Mouse (Mus musculus): ENCODE measurements around the gene Edf1. TPM values are rescaled to one million over a fixed set of nuclear protein-coding genes. Genes with fewer than 3 reads are reported as not detected.

Gene Edf1
- polyA plus RNA-seq, 1 experiment from 2014 or later = 387 TPM

DNA sequence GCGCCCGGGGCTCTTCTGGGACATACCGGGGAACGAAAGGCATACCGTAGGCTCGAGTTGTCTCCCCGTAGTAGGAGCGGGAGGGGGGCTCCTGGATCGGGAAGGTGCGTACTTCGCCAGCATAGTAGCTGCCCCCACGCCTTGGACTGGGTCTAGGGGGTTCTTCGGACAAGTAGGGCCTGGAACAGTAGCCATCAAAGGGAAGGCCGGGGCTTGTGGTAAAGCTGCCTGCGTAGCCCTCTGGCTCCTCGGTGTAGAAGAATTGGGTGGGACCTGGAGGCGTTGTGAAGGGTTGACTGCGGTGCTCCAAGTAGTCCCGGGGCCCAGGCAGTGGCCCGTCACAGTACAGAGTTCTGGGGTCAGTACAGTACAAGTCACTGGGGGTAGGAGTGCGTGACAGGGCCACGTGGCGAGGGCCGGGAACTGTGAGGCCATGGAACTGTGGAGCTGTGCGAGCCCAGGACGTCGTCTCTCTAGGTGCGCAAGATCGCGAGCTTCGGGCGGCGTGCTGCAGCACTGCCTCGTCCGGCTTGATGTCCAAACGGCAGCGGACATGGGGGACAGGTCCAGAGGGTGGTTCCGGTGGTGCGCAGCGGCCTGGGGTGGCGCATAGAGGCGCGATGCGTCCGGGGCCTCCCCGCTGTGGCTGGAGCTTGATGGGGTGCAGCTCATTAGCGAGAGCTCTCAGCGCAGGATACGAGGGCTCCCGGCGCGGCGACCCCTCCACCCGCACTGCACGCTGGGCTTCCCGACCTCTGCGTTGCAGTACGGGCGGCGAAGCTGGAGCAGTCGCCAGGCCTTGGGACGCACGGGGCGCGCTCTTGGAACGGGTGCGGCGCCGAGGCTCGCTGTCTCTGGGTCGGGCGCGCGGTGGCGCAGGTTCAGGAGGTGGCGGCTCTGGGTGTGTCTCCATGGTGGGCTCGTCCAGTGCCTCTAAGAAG lies 21.4 kb downstream of the Edf1 start:
- Histone ChIP-seq H3K36me3 (peaks cover 13% of the 10 kb centered on the region), H3K4me2 (replicated peaks) (peak overlapping the region; percentile 24), H3K27me3 (peaks cover 58% of the 10 kb centered on the region), H3K4me3 (replicated peaks) (peak overlapping the region; percentile 16), H3K4me1 (replicated peaks) (peaks cover 75% of the 10 kb centered on the region), H3K9ac (replicated peaks) (peak overlapping the region; percentile 8), H3K9me3 (no peaks in the 10 kb centered on the region), H3K27ac (no peak overlapping the region)
- no peak for ATAC-seq
- WGBS = 6% methylated on average over 77 of the region's 77 CpGs

DNA sequence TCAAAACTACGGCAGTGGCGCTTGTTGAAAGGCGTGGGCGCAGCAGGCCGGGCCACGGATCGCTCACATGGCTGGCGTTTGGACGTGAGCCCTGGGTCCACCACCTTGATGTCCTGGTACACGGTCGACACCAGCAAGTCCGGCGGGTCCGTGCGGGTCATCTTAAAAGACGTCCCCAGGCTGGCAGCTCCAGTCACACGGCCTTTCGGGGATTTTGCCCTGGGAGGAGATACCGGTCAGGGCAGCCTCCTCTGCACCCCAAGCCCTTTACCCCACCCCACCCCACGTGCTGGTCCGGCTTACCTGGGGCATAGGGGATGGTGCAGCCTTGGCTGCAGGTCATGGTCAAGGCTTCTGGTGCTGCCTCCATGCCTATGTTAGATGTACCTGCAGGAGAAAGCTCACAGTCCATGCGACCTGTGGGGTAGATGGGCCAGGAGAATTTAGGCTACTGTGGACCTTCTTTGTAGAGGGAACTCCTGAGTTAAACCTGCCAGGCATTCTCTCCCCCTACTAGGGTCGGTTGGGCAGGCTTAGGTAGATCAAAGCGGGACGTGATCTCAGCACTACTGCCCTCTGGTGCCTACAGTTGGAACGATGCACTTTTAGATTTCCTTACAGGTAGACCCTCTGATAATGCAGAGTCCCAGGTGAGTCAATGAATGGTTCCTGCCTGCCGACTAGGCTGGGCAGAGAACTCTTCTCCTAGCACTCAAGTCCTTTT lies 22.3 kb downstream of the Edf1 start:
- Histone ChIP-seq H3K9me3 (no peaks in the 10 kb centered on the region), H3K9ac (replicated peaks) (0 out of 2 replicates have a peak overlapping the region, but pooled peaks have one; percentile 8), H3K36me3 (peaks cover 21% of the 10 kb centered on the region), H3K27me3 (peaks cover 58% of the 10 kb centered on the region), H3K4me3 (replicated peaks) (peak overlapping the region; percentile 53), H3K4me2 (replicated peaks) (peak overlapping the region; percentile 75), H3K27ac (no peak overlapping the region), H3K4me1 (replicated peaks) (peaks cover 73% of the 10 kb centered on the region)
- WGBS = 10% methylated on average over 27 of the region's 27 CpGs
- ATAC-seq = no peak

DNA sequence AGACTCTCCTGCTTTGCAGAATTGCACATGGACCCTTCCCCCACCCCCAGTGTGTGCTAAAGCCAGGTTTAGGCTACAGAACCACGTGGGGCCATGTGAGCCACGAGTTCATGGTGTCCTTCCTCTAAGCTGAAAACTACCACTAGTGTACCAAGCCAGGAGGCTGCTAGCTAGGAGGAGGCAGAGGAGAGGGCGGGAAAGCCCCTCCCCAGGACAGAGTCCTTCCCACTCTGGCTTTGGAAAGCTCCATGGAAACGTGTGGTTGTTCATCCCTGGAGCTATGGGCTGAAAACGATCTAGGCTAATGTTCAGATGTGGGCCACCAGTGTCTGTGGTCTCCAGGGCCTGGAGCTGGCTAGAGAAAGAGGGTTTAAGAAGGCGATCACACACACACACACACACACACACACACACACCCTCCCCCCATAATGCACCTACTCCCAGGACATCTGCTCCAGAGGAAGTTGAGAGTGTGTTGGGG lies 23.0 kb downstream of the Edf1 start:
- Histone ChIP-seq H3K36me3 (peaks cover 28% of the 10 kb centered on the region), H3K9ac (replicated peaks) (no peak overlapping the region; the same call in 1 of the 2 replicates), H3K4me3 (replicated peaks) (peak overlapping the region; percentile 53), H3K27ac (no peak overlapping the region), H3K9me3 (no peaks in the 10 kb centered on the region), H3K27me3 (peaks cover 56% of the 10 kb centered on the region), H3K4me1 (replicated peaks) (peaks cover 69% of the 10 kb centered on the region), H3K4me2 (replicated peaks) (peak overlapping the region; percentile 75)
- 52% methylated on average over 6 of the region's 6 CpGs for WGBS
- no peak for ATAC-seq

DNA sequence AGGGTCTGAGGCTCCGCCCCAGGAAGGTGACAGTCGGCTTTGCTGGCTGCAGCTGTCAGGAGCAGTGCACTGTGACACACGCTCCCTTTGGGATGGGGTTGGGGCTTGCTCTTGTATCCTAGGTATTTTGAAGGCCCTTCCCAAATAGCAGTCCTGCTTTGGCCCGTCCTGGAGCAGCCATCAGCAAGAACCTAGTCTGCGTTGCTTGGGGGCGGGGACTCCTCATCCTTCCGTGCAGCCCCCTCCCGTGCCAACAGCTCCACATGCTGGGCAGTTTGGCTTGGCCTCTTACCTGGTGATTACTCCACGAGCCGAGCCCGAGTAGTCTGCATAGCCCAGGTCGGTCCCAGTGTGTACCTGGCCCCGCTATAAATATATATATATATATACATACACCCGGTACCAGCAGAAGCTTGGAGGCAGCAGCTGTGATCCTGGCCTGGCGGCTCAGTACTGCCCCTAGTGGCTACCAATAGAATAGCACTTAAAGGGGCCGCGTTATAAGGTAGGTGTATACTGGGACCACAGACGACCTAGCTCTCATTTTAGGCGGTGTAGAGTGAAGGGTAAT lies 23.7 kb downstream of the Edf1 start, which contains the start of gene Ajm1:
Gene Ajm1 (minus strand): TSS at position 464 of the 571 bp plus-strand sequence.
- peak within 1 kb of the TSS; percentile 75 for H3K4me2 ChIP-seq (replicated peaks)
- peak within 1 kb of the TSS; percentile 53 for H3K4me3 ChIP-seq (replicated peaks)
- WGBS = 6% methylated on average over 19 of the region's 19 CpGs
- no peak within 1 kb of the TSS for H3K27ac ChIP-seq
- ATAC-seq = peak; percentile 68
- peaks cover 35% of the 10 kb centered on the region for H3K36me3 ChIP-seq
- H3K9me3 ChIP-seq = no peaks in the 10 kb centered on the region
- peaks cover 48% of the 10 kb centered on the region for H3K27me3 ChIP-seq
- H3K9ac ChIP-seq (replicated peaks) = peak within 1 kb of the TSS; percentile 69
- H3K4me1 ChIP-seq (replicated peaks) = peaks cover 66% of the 10 kb centered on the region

DNA sequence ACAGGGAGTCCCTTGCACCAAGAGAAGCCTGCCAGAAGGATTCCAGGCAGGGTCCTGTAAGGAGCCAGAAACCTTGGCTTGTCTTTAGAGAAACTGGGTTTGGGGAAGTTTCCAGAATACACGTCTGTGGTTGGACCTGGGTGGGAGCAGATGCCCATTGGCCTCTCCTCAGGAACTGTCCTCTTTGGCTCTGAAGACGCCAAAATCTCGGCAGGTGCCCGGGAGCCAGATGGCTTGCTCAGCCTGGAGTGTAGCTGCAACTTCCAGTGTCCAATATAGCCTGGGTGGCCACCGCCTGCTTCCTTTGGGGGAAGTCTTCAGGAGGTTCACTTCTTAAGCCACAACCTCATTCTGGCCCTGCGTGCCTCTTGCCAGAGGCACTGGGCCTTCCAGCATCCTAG lies 24.3 kb downstream of the Edf1 start:
- peak overlapping the region; percentile 75; the same call in 1 of the 2 replicates for H3K4me2 ChIP-seq (replicated peaks)
- H3K36me3 ChIP-seq = peaks cover 40% of the 10 kb centered on the region
- no peak overlapping the region for H3K27ac ChIP-seq
- 35% methylated on average over 6 of the region's 6 CpGs for WGBS
- H3K4me3 ChIP-seq (replicated peaks) = no peak overlapping the region
- H3K4me1 ChIP-seq (replicated peaks) = peaks cover 62% of the 10 kb centered on the region
- peak; percentile 3; the same call in 1 of the 2 replicates for ATAC-seq
- H3K9ac ChIP-seq (replicated peaks) = no peak overlapping the region
- H3K27me3 ChIP-seq = peaks cover 43% of the 10 kb centered on the region
- no peaks in the 10 kb centered on the region for H3K9me3 ChIP-seq

DNA sequence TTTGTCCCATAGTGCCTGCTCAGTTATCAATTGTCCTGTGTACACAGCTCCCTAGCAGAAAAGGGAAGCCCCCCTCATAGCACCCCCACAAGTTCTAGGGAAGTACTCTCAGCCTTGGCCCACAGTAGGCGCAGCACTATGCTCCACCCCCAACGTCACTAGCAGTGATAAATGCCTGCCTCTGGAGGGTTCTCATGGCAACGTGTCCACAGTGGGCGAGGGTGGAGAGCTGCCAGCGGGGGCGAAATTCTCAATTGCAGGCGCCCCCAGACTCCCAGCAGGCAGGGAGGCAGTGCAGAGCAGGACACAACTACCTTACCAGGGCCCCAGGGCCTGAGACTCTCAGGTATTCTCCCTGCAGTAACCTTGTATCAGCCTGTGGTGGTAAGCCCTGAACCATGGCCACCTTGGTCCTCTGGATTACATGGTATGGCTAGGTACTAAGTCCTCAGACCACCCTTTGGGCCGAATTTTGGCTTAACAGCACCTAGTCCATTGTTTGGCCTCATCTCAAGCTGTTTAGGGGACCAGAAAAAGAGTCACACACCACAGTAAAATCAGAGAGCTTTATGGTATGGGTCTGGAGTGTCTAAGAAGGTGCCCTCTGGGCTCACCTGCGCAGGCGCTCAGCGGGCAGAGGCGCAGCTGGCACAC lies 24.9 kb downstream of the Edf1 start:
- WGBS = 49% methylated on average over 12 of the region's 12 CpGs
- H3K9ac ChIP-seq (replicated peaks) = 0 out of 2 replicates have a peak overlapping the region, but pooled peaks have one; percentile 28
- H3K27ac ChIP-seq = no peak overlapping the region
- no peak overlapping the region for H3K4me2 ChIP-seq (replicated peaks)
- H3K4me1 ChIP-seq (replicated peaks) = peaks cover 55% of the 10 kb centered on the region
- H3K4me3 ChIP-seq (replicated peaks) = no peak overlapping the region
- peaks cover 36% of the 10 kb centered on the region for H3K27me3 ChIP-seq
- 0 out of 2 replicates have a peak, but pooled peaks have one; percentile 8 for ATAC-seq
- peaks cover 47% of the 10 kb centered on the region for H3K36me3 ChIP-seq
- no peaks in the 10 kb centered on the region for H3K9me3 ChIP-seq

DNA sequence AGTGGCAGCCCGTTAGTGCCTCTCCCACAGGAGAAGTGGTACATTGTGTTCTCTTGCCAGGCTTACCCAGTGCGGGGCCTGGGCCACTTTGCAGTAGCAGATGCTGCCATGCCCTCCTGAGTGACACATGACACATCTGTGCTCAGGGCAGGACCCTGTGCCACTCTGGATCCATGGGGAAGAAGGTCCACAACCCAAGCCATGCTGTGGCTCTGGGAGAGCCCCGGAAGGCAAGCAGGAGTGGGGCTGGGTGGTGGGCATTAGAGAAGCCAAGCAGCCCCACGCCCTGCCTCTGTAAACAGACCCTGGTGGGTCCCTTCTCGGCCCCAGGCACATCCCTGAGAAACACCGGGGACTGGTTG lies 25.5 kb downstream of the Edf1 start:
- Histone ChIP-seq H3K4me3 (replicated peaks) (no peak overlapping the region), H3K27me3 (peaks cover 31% of the 10 kb centered on the region), H3K27ac (no peak overlapping the region), H3K9ac (replicated peaks) (0 out of 2 replicates have a peak overlapping the region, but pooled peaks have one; percentile 14), H3K4me2 (replicated peaks) (no peak overlapping the region), H3K9me3 (no peaks in the 10 kb centered on the region), H3K4me1 (replicated peaks) (peaks cover 50% of the 10 kb centered on the region), H3K36me3 (peaks cover 51% of the 10 kb centered on the region)
- WGBS = 82% methylated on average over 6 of the region's 6 CpGs
- ATAC-seq = no peak

DNA sequence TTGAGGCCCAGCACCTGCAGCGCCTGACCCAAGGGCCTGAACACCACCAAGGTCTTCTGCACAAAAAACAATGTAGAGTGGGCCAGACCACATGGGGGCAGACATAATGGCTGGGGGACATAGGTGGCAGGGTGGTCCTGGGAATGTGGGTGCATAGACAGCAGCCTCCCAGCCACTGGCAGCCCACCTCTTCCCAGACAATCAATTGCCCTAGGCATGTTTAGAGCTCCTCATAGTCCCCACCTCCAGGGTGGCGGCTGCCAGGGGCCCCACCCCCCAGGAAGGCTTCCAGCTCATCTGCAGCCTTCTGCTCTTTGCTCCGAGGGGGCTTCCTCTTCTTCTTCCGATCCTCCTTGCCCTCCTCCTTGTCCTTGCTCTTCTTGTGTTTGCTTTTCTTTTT lies 25.9 kb downstream of the Edf1 start:
- H3K4me3 ChIP-seq (replicated peaks) = no peak overlapping the region

DNA sequence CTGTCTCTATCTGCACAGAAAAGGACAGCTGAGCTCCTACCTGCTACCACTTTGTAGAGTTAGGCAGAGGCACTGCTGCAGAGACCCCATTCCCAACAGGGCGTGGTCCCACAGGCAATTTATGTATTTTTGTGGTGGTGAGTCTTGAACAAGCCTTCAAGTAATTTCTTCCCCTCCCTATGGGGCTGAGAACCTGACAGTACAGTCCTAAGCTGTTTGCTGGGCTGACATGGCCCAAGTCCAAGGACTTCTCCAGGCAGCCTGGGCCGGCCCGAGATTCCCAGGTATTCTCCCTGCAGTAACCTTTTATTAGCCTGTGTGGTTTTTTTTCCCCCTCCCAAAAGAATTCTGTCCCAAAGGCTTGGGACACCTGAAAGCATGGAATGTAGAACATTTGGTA lies 26.5 kb downstream of the Edf1 start:
- H3K4me1 ChIP-seq (replicated peaks) = peaks cover 43% of the 10 kb centered on the region
- no peaks in the 10 kb centered on the region for H3K9me3 ChIP-seq
- ATAC-seq = no peak
- peaks cover 21% of the 10 kb centered on the region for H3K27me3 ChIP-seq
- H3K9ac ChIP-seq (replicated peaks) = no peak overlapping the region
- H3K4me2 ChIP-seq (replicated peaks) = no peak overlapping the region
- no peak overlapping the region for H3K4me3 ChIP-seq (replicated peaks)
- WGBS = 95% methylated on average over 3 of the region's 3 CpGs
- H3K36me3 ChIP-seq = peaks cover 61% of the 10 kb centered on the region
- H3K27ac ChIP-seq = no peak overlapping the region

More for the DNA sequence above, 25.9 kb downstream of the Edf1 start:
- Histone ChIP-seq H3K4me2 (replicated peaks) (no peak overlapping the region), H3K9ac (replicated peaks) (no peak overlapping the region), H3K27ac (no peak overlapping the region), H3K9me3 (no peaks in the 10 kb centered on the region), H3K4me1 (replicated peaks) (peaks cover 46% of the 10 kb centered on the region), H3K27me3 (peaks cover 26% of the 10 kb centered on the region), H3K36me3 (peaks cover 56% of the 10 kb centered on the region)
- WGBS = 74% methylated on average over 4 of the region's 4 CpGs
- no peak for ATAC-seq

DNA sequence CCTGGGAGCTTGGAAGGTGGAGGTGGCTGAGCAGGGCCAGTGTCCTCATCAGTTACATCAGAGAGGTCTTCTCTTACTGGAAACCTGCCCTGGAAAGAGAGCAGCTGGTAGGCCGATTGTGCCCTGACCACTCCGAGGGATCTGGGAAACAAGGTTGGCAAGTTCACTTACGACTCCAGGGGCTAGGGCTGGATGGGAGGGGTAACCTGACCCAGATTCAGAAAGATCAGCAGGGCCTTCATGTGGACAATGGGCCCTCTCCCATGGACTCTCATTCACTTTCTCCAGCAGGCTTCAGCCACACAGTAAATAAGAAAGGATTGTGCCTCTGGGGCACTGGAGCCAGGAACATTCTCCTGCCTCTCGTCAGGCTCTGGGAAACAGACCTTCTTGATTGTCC lies 27.2 kb downstream of the Edf1 start:
- Histone ChIP-seq H3K9ac (replicated peaks) (no peak overlapping the region), H3K27ac (no peak overlapping the region), H3K4me1 (replicated peaks) (peaks cover 36% of the 10 kb centered on the region), H3K4me2 (replicated peaks) (no peak overlapping the region), H3K4me3 (replicated peaks) (no peak overlapping the region), H3K9me3 (no peaks in the 10 kb centered on the region), H3K36me3 (peaks cover 68% of the 10 kb centered on the region), H3K27me3 (peaks cover 14% of the 10 kb centered on the region)
- ATAC-seq = no peak
- WGBS = 89% methylated on average over 4 of the region's 4 CpGs

DNA sequence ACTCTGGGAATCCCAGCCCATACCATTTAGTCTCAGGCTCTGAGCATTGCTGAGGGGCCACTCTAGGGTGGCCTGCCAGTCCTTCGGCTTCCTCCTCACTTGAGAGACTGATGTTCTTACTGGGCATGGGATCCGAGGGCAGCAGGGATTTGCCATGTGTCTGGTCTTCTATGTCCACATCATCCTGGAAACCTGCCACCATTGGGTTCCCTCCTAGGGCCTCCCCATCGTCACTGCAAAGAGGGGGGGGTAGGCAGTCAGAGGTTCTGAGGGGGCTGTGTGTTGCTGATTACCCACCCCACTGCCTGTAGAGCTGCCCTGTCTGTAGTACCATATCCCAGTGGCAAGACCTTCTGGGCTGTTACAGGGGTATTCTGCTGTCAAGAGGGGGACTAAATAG lies 28.0 kb downstream of the Edf1 start:
- Histone ChIP-seq H3K27me3 (peaks cover 6% of the 10 kb centered on the region), H3K4me2 (replicated peaks) (no peak overlapping the region), H3K4me3 (replicated peaks) (no peak overlapping the region), H3K36me3 (peaks cover 75% of the 10 kb centered on the region), H3K9ac (replicated peaks) (no peak overlapping the region), H3K9me3 (no peaks in the 10 kb centered on the region), H3K4me1 (replicated peaks) (peaks cover 29% of the 10 kb centered on the region), H3K27ac (no peak overlapping the region)
- 94% methylated on average over 3 of the region's 3 CpGs for WGBS
- no peak for ATAC-seq
